Mouse (Mus musculus) myocyte (in vitro differentiated cells): Measurements from ENCODE around the gene Add1.

Experiments
- CEBPB ChIP-seq: IDR thresholded peaks from 2 replicates; pipeline ENCODE4 v1.6.1; 2011; ENCODE audit warnings: mild to moderate bottlenecking, moderate library complexity; ENCODE audit not compliant: poor library complexity, insufficient read depth, severe bottlenecking
- E2F4 ChIP-seq: IDR thresholded peaks from one replicate; pipeline ENCODE4 v1.6.1; 2011; ENCODE audit warnings: mild to moderate bottlenecking, control low read depth, moderate library complexity; ENCODE audit not compliant: insufficient read depth
- MAX ChIP-seq: IDR thresholded peaks from one replicate; pipeline ENCODE4 v1.6.1; 2011; ENCODE audit warnings: low read depth, mild to moderate bottlenecking, control low read depth
- MYOD1 ChIP-seq, 3 experiments: IDR thresholded peaks; one replicate each; pipeline ENCODE4 v1.6.1; 2011; ENCODE audit warnings: control low read depth in 2 of 3, low read depth in 2 of 3, mild to moderate bottlenecking in 2 of 3, moderate library complexity in 1 of 3; ENCODE audit not compliant: insufficient read length in 2 of 3, control insufficient read depth in 1 of 3
- MYOG ChIP-seq, 3 experiments: IDR thresholded peaks; one replicate each; pipeline ENCODE4 v1.6.1; 2011; ENCODE audit warnings: control low read depth in 2 of 3, low read depth in 2 of 3, mild to moderate bottlenecking in 2 of 3; ENCODE audit not compliant: insufficient read length in 2 of 3, control insufficient read depth in 1 of 3, insufficient read depth in 1 of 3
- POLR2A ChIP-seq: IDR thresholded peaks from one replicate; pipeline ENCODE4 v1.6.1; 2011; ENCODE audit warnings: low read depth, mild to moderate bottlenecking, control low read depth, moderate library complexity; ENCODE audit not compliant: insufficient read length
- POLR2AphosphoS2 ChIP-seq: IDR thresholded peaks from one replicate; pipeline ENCODE4 v1.6.1; 2011; ENCODE audit warnings: low read depth, control low read depth; ENCODE audit not compliant: insufficient read length
- REST ChIP-seq: IDR thresholded peaks from one replicate; pipeline ENCODE4 v1.6.1; 2011; ENCODE audit warnings: mild to moderate bottlenecking, control low read depth, moderate library complexity; ENCODE audit not compliant: insufficient read depth, insufficient read length
- SRF ChIP-seq: IDR thresholded peaks from one replicate; pipeline ENCODE4 v1.6.1; 2011; ENCODE audit warnings: low read depth; ENCODE audit not compliant: control insufficient read depth, insufficient read length
- TCF12 ChIP-seq: IDR thresholded peaks from one replicate; pipeline ENCODE4 v1.6.1; 2011; ENCODE audit warnings: mild to moderate bottlenecking, control low read depth; ENCODE audit not compliant: poor library complexity, insufficient read depth, severe bottlenecking
- USF1 ChIP-seq: IDR thresholded peaks from one replicate; pipeline ENCODE4 v1.6.1; 2011; ENCODE audit warnings: low read depth, mild to moderate bottlenecking, control low read depth, moderate library complexity

GRCm38 (mm10) chr5:34590059-34590458, 16.6 kb downstream of the Add1 start:
- TF ChIP-seq E2F4 (no peak), POLR2A (no peak), USF1 (no peak), MAX (no peak), MYOG (IDR thresholded peaks at IDR 0.05; ENCODE audit: control insufficient read depth in 1 of 3, insufficient read depth in 1 of 3, insufficient read length in 2 of 3, low read depth in 2 of 3) (no peak), CEBPB (no peak), MYOD1 (IDR thresholded peaks at IDR 0.05; ENCODE audit: control insufficient read depth in 1 of 3, insufficient read length in 2 of 3, low read depth in 2 of 3) (no peak), REST (no peak), SRF (no peak), TCF12 (no peak), POLR2AphosphoS2 (no peak)
